Mouse (Mus musculus) yolk sac, embryonic 10.5 days (tissue): Measurements from ENCODE around the gene Taar9.
"Not testable (repeated sequence)": the region's sequence is repeated elsewhere in the genome, so short reads cannot be mapped to it uniquely, and the experiment has no call there.

Experiments used
- DNase-seq: peaks from one replicate; pipeline ENCODE4 v3.0.0-alpha.2; 2017; ENCODE audit warnings: low spot score

Taar9 gene

DNA sequence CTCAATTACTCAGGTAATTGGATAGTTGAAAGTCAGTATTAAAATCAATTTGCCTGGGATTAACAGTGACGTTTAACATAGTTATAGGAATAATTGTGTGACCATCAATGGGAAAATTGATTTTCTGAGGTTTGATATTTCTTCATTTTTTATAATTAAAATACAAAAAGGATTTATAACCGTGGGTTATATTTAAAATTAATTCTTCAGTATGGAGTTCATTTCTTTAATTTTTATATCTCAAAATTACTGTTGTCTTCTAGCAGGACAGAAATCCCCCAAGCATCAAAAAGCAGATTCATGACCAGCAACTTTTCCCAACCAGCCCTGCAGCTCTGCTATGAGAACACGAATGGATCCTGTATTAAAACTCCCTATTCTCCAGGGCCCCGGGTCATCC is 33.1 kb downstream of the Taar9 start, which contains the start of gene Taar8a:
Gene Taar8a, plus strand, starts transcription at position 301 of the 400 bp plus-strand sequence.
- not testable (repeated sequence) for DNase-seq

DNA sequence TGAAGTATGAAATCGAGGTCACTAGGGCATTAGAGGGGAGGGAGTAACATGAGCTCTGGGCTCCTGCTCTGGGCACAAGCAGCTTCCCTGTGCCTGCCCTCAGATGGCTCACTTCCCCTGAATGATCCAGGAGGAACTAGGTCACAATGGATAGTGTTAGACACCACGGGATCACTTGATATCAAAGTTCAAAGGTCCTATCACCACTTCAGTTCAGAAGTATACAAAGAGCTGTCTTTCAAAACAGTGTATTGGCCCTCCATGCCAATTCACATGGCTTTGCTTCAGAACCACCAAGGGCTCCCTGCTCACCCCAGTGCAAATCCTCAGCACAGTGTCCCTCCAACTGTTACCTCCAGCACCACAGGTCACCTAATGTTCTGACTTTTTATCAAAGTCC is 34.6 kb downstream of the Taar9 start:
- DNase-seq: not testable (repeated sequence)

DNA sequence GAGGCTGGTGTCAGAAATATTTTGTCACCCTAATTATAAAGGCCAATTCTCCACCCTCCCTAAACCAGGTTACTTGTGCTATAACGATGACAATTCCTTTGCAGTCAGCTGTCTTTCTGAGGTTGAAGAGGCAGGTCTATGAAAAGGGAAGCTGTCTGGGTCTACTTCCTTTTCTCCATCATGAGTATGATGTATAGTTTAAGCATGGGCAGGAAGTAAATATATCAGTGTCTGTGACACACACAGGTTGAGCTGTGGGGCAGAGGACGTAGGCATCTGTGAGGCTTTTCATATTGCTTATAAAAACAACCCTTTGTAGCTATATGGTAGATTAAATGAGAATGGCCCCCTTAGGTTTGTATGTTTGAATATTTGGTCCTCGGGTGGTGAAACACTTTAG is 50.3 kb downstream of the Taar9 start:
- no peak for DNase-seq
